Mouse (Mus musculus) heart, adult 2 months (tissue): Measurements from ENCODE around the gene Rccd1. TPM values are rescaled to one million over a fixed set of nuclear protein-coding genes. Genes with fewer than 3 reads are reported as not detected.

ENCODE experiments used
- DNase-seq, 2 experiments: peaks; one replicate each; pipeline ENCODE4 v3.0.0; 2021
- H3K27ac ChIP-seq: fragments of 200-600 bp; 2 replicates; pipeline ENCODE4 v1.8.1; 2022
- H3K27me3 ChIP-seq: fragments of 200-500 bp; 2 replicates; pipeline ENCODE4 v1.6.1; 2012; ENCODE audit warnings: mild to moderate bottlenecking, low read length, inconsistent platforms, mixed read lengths; ENCODE audit not compliant: control insufficient read depth, insufficient read depth
- H3K36me3 ChIP-seq: fragments of 200-500 bp; 2 replicates; pipeline ENCODE4 v1.6.1; 2012; ENCODE audit warnings: low read length, inconsistent platforms; ENCODE audit not compliant: control insufficient read depth, insufficient read depth
- H3K4me1 ChIP-seq: fragments of 200-500 bp; 2 replicates; pipeline ENCODE4 v1.6.1; 2011; ENCODE audit warnings: low read length; ENCODE audit not compliant: control insufficient read depth, insufficient read depth
- H3K4me3 ChIP-seq: fragments of 200-600 bp; 2 replicates; pipeline ENCODE4 v1.8.1; 2022
- H3K79me2 ChIP-seq: fragments of 200-500 bp; replicated peaks from 2 replicates; pipeline ENCODE4 v1.6.1; 2012; ENCODE audit warnings: mild to moderate bottlenecking, inconsistent platforms, low read length, moderate library complexity, mixed read lengths; ENCODE audit not compliant: control insufficient read depth, insufficient read depth
- H3K9ac ChIP-seq: fragments of 200-500 bp; 2 replicates; pipeline ENCODE4 v1.6.1; 2012; ENCODE audit warnings: low read depth, mild to moderate bottlenecking, control low read depth, inconsistent platforms, low read length, mixed read lengths
- CTCF ChIP-seq: fragments of 200-600 bp; IDR thresholded peaks from 2 replicates; pipeline ENCODE4 v1.8.1; 2022; ENCODE audit warnings: antibody characterized with exemption, mild to moderate bottlenecking, moderate library complexity
- EP300 ChIP-seq: fragments of 200-500 bp; IDR thresholded peaks from 2 replicates; pipeline ENCODE4 v1.6.1; 2011; ENCODE audit warnings: low read depth, low read length, control low read depth; ENCODE audit not compliant: insufficient read depth
- POLR2A ChIP-seq: fragments of 200-500 bp; IDR thresholded peaks from 2 replicates; pipeline ENCODE4 v1.6.1; 2011; ENCODE audit warnings: mild to moderate bottlenecking, low read depth, low read length, control low read depth; ENCODE audit not compliant: insufficient read depth
- WGBS: fragments of 180-500 bp; shearing (Covaris S2); methylation state at CpG from one replicate; pipeline ENCODE4 v1.1.7; 2018; 5-methylcytosine and 5-hydroxymethylcytosine counted together
- intact Hi-C: fragments of 180-260 bp; cut with DNase I; formaldehyde crosslinking; loops from one replicate; pipeline ENCODE4 v1.15.1; 2025
- polyA plus RNA-seq: library from polyadenylated mRNA; depleted of rRNA; stranded (reverse); fragments of >200 nt; gene quantifications from 2 replicates; pipeline ENCODE4 v1.2.3, GENCODE M21; 2012
- total RNA-seq, 2 experiments: library from RNA; stranded (reverse); gene quantifications; 2 replicates each; pipeline ENCODE4 v1.2.3; 2021

Rccd1 gene
- total and polyA plus RNA-seq, 3 experiments: 5.6 to 7.0 (median 6.1) TPM

GRCm38 (mm10) chr7:80371041-80371751 is 46.9 kb upstream of the Rccd1 start, which contains the start of gene Man2a2:
Gene Man2a2 (minus strand): TSS chr7:80371375.
- TF ChIP-seq CTCF (peak; percentile 84), EP300 (no peak)
- H3K36me3 ChIP-seq: no peaks in the 10 kb centered on the region
- peak within 1 kb of the TSS; percentile 85 for H3K4me3 ChIP-seq
- peaks cover 9% of the 10 kb centered on the region for H3K4me1 ChIP-seq
- 1% methylated on average over 80 of the region's 86 CpGs for WGBS
- DNase-seq: peak; percentile 89 to 92
- peak within 1 kb of the TSS; percentile 92 for H3K9ac ChIP-seq
- H3K27ac ChIP-seq: peak within 1 kb of the TSS; percentile 82
- H3K27me3 ChIP-seq: no peaks in the 10 kb centered on the region
- H3K79me2 ChIP-seq: no peaks in the 10 kb centered on the region
- intact Hi-C loops: no loop called here

DNA sequence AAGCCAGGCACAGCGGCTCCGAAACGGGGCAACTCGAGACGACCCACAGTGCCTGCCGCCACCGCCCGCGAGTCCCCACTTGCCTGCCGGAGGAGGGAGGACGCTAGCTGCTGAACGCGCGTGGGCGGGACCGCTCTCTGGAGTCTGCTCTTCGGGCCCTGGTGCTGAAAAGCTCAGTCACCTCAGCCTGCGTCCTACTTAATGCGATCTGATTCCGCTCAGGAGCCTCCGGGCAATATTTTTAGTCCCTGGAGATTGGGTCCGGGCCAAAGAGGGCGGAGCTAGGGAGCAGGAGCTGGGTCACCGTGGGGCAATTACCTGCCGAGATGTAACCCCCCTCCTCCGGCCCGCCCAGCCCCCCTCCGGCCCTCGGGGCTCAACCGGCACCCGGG is 46.4 kb upstream of the Rccd1 start:
- WGBS: under 1% methylated on average over 31 of the region's 31 CpGs
- intact Hi-C loops: loop anchor here (1.0 kb wide), 1 partner anchor 29 kb away; the partner anchor contains the start of gene Unc45a
- H3K36me3 ChIP-seq: no peaks in the 10 kb centered on the region

DNA sequence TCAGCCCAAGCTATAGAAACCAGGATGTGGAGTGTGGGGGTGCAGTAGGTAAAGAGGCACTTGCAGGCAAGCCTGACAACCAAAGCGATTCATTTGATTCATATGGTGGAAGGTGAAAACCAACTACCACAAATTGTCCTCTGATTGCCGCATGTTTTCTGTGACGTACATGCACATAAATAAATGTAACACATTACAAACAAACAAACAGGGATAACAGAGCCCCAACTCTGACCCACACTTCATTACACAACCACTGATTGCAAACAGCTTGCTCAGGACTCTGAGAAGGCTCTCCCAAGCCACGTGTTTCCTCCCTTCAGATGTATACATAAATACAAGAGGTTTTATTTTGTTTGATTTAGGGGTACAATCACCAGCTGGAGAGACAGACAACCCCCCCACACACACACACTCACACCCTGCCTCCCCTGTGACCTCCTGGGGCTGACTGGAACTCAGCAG is 45.7 kb upstream of the Rccd1 start:
- peak overlapping the region; percentile 85 for H3K4me3 ChIP-seq
- H3K79me2 ChIP-seq: no peaks in the 10 kb centered on the region
- H3K36me3 ChIP-seq: no peaks in the 10 kb centered on the region
- H3K27me3 ChIP-seq: no peaks in the 10 kb centered on the region
- peak overlapping the region; percentile 92 for H3K9ac ChIP-seq
- peak overlapping the region; percentile 82 for H3K27ac ChIP-seq
- TF ChIP-seq CTCF: no peak
- TF ChIP-seq EP300: no peak
- TF ChIP-seq POLR2A: no peak
- intact Hi-C loops: loop anchor here (1.0 kb wide), 1 partner anchor 29 kb away; the partner anchor contains the start of gene Unc45a
- no peak for DNase-seq
- peaks cover 9% of the 10 kb centered on the region for H3K4me1 ChIP-seq
- 37% methylated on average over 4 of the region's 4 CpGs for WGBS

More for the DNA sequence above, 46.4 kb upstream of the Rccd1 start:
- Histone ChIP-seq H3K79me2 (no peaks in the 10 kb centered on the region), H3K27me3 (no peaks in the 10 kb centered on the region), H3K9ac (peak overlapping the region; percentile 92), H3K27ac (peak overlapping the region; percentile 82), H3K4me1 (peaks cover 9% of the 10 kb centered on the region), H3K4me3 (peak overlapping the region; percentile 85)
- peak; percentile 87 for DNase-seq
- TF ChIP-seq EP300 (no peak), POLR2A (peak; percentile 54; the same call in 1 of the 2 replicates), CTCF (no peak)

DNA sequence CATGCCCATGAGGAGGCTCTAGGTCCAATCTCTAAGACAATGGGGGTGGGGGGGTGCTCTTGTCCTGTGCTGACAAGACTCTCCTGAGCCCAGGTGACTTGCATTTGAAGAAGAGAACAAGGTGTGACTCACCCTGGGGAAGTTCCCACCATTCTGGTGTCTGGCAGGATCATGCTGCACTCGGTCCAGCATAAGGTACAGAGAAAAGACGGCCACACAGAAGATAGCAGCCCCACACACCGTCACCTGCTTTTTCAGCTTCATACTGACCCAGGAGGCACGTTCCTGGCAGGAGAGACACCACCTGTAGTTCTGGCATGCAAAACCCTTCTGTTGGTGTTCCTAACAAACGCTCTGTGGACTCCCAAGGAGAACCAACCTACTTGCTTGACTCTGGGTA is 45.2 kb upstream of the Rccd1 start:
- Histone ChIP-seq H3K4me3 (no peak overlapping the region), H3K9ac (no peak overlapping the region), H3K27ac (no peak overlapping the region), H3K27me3 (no peaks in the 10 kb centered on the region), H3K79me2 (no peaks in the 10 kb centered on the region), H3K36me3 (no peaks in the 10 kb centered on the region), H3K4me1 (peaks cover 9% of the 10 kb centered on the region)
- 70% methylated on average over 5 of the region's 5 CpGs for WGBS
- no peak for DNase-seq
- intact Hi-C loops: no loop called here
- no peak for TF ChIP-seq POLR2A
- TF ChIP-seq CTCF: no peak
- no peak for TF ChIP-seq EP300

GRCm38 (mm10) chr7:80368635-80369421 is 44.6 kb upstream of the Rccd1 start:
- Histone ChIP-seq H3K4me1 (peaks cover 9% of the 10 kb centered on the region), H3K36me3 (no peaks in the 10 kb centered on the region), H3K79me2 (no peaks in the 10 kb centered on the region), H3K4me3 (no peak overlapping the region), H3K9ac (no peak overlapping the region), H3K27ac (no peak overlapping the region), H3K27me3 (no peaks in the 10 kb centered on the region)
- TF ChIP-seq CTCF (no peak), POLR2A (no peak), EP300 (no peak)
- WGBS: 45% methylated on average over 20 of the region's 20 CpGs
- intact Hi-C loops: no loop called here
- DNase-seq: no peak

GRCm38 (mm10) chr7:80368009-80368408 is 43.8 kb upstream of the Rccd1 start:
- H3K9ac ChIP-seq: no peak overlapping the region
- peaks cover 9% of the 10 kb centered on the region for H3K4me1 ChIP-seq
- no peaks in the 10 kb centered on the region for H3K79me2 ChIP-seq
- no peaks in the 10 kb centered on the region for H3K27me3 ChIP-seq
- no peaks in the 10 kb centered on the region for H3K36me3 ChIP-seq
- H3K4me3 ChIP-seq: no peak overlapping the region
- intact Hi-C loops: no loop called here
- no peak overlapping the region for H3K27ac ChIP-seq
- no peak for DNase-seq
- TF ChIP-seq EP300 (no peak), POLR2A (no peak), CTCF (no peak)
- 89% methylated on average over 9 of the region's 9 CpGs for WGBS
